Mouse (Mus musculus) embryonic facial prominence, embryonic 14.5 days (tissue): Measurements from ENCODE around the gene Rflnb. TPM values are rescaled to one million over a fixed set of nuclear protein-coding genes. Genes with fewer than 3 reads are reported as not detected.
A peak's percentile ranks its signal among the peaks of the same experiment; 100 is the strongest.

Source experiments
- ATAC-seq: fragments of 200-750 bp; cut with Nextera tagmentation; 2 replicates; pipeline ENCODE4 v1.8.0; 2017; ENCODE audit warnings: low read depth, moderate number of reproducible peaks, moderate TSS enrichment
- DNase-seq: peaks from one replicate; pipeline ENCODE4 v3.0.0-alpha.2; 2015; ENCODE audit warnings: low spot score
- H3K27ac ChIP-seq: fragments of 300-500 bp; sonication (generic); replicated peaks from 2 replicates; pipeline ENCODE4 v1.5.1; 2014; ENCODE audit warnings: low read depth, mild to moderate bottlenecking, low read length, moderate library complexity
- H3K27me3 ChIP-seq: fragments of 300-500 bp; sonication (generic); replicated peaks from 2 replicates; pipeline ENCODE4 v1.6.1; 2014; ENCODE audit warnings: low read length; ENCODE audit not compliant: control insufficient read depth, insufficient read depth
- H3K36me3 ChIP-seq: fragments of 300-500 bp; sonication (generic); 2 replicates; pipeline ENCODE4 v1.6.1; 2014; ENCODE audit warnings: low read length, mixed read lengths; ENCODE audit not compliant: control insufficient read depth, insufficient read depth
- H3K4me1 ChIP-seq: fragments of 300-500 bp; sonication (generic); 2 replicates; pipeline ENCODE4 v1.6.1; 2014; ENCODE audit warnings: antibody characterized with exemption, low read length; ENCODE audit not compliant: control insufficient read depth, insufficient read depth
- H3K4me2 ChIP-seq: fragments of 300-500 bp; sonication (generic); 2 replicates; pipeline ENCODE4 v1.6.1; 2014; ENCODE audit warnings: low read depth, mild to moderate bottlenecking, low read length, moderate library complexity, mixed read lengths
- H3K4me3 ChIP-seq: fragments of 300-500 bp; sonication (generic); 2 replicates; pipeline ENCODE4 v1.5.1; 2014; ENCODE audit warnings: low read depth, mild to moderate bottlenecking, low read length
- H3K9ac ChIP-seq: fragments of 300-500 bp; sonication (generic); 2 replicates; pipeline ENCODE4 v1.6.1; 2014; ENCODE audit warnings: low read depth, mild to moderate bottlenecking, low read length, moderate library complexity, mixed read lengths
- H3K9me3 ChIP-seq: fragments of 300-500 bp; sonication (generic); 2 replicates; pipeline ENCODE4 v1.6.1; 2016; ENCODE audit warnings: low read length; ENCODE audit not compliant: control insufficient read depth
- WGBS: fragments of 180-500 bp; shearing (Covaris S2); extraction: QIAGEN DNeasy Blood & Tissue Kit; methylation state at CpG from one replicate; pipeline ENCODE4 v1.1.7; 2014; 5-methylcytosine and 5-hydroxymethylcytosine counted together
- polyA plus RNA-seq: library from polyadenylated mRNA; unstranded; fragments of >200 nt; fragmentation: Nextera tagmentation; extraction: Ambion mirVana; gene quantifications from 2 replicates; pipeline ENCODE4 v1.2.1, GENCODE M21; 2014

Gene Rflnb
- polyA plus RNA-seq, 1 experiment from 2014 or later = 45.6 TPM

DNA sequence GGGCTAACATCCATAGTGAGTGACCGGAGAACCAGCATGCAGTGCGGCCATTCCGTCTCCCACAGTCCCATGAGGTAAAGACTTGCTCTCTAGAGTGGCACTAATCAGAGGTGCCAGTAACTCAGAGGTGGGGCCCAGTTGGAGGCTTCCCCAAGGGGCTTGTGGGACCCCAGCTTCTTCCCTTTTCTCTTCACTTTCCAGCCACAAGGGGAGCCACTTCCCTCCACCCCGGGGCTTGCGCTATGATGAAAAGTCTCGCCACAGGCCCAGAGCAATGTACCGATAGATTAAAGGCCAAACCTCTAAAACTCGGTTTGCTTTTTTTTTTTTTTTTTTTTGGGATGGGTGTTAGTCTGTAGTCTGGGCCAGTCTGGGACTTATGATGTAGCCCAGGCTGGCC is 35.7 kb downstream of the Rflnb start:
- Histone ChIP-seq H3K4me3 (no peak overlapping the region), H3K36me3 (no peaks in the 10 kb centered on the region), H3K4me2 (no peak overlapping the region), H3K9ac (no peak overlapping the region), H3K9me3 (no peaks in the 10 kb centered on the region), H3K27ac (no peak overlapping the region), H3K27me3 (no peaks in the 10 kb centered on the region), H3K4me1 (no peaks in the 10 kb centered on the region)
- ATAC-seq = no peak
- no peak for DNase-seq
- 84% methylated on average over 8 of the region's 8 CpGs for WGBS

DNA sequence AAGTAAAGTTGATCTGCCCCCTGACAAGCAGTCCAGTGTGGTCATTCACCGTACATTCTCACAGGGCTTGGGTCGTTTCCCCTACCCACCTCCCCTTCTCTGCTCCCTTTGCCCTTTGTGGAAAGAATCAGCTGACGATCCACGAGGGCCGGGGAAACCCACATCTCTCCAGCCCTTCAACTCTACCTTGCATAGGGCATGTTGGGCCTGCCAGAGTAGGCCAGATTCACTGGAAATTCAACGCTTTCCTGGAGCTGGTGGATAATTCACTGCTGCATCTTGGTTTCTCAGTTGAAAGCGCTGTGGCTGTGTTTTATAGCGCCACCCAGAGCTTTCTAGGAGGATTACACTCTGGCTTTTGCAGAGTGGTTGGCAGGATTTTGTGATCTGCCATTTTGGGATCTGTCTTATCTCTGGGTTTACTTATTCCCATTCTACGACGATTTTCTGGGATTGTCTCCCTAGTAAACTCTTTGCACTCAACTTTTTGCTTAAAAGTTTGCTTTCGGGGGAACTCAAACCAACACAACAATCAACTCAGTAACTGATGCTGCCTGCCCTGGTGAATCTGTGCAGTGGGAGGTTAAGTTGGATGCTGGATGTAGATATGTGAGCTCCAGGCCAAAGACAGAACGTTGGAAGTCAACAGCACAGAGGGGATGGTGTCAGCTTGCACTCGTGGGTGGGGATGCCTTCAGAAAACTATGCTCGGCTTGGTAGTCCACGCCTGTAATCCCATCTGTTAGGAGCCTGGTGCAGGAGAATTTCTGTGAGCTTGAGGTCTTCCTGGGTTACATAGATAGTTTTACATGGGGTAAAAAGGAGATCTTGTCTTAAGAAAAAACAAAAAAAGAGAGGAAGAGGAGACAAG is 36.4 kb downstream of the Rflnb start:
- ATAC-seq = no peak
- no peaks in the 10 kb centered on the region for H3K9me3 ChIP-seq
- DNase-seq = no peak

DNA sequence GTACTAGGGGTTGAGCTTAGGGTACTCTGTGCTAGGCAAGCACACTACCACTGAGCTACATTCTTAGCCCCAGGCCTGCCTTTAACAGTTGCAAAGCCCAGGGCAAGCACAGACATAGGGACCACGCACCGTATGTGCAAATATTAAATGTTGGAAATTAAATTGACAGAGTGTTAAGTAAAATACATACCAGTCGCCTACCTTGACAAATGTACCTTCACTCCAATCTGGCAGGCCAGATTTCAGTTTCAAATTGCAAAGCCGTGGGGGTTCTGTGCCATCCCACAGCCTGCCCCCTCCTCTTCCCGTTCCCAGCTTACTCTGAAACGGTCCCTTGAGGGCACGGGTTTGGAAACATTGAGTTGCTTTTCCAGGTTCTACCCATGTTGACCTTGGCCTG is 41.6 kb downstream of the Rflnb start:
- H3K4me3 ChIP-seq = no peak overlapping the region
- no peak overlapping the region for H3K27ac ChIP-seq
- ATAC-seq (no peak), DNase-seq (no peak)
- H3K27me3 ChIP-seq = no peaks in the 10 kb centered on the region
- WGBS = 51% methylated on average over 7 of the region's 7 CpGs
- no peaks in the 10 kb centered on the region for H3K9me3 ChIP-seq
- no peak overlapping the region for H3K9ac ChIP-seq
- H3K4me1 ChIP-seq = no peaks in the 10 kb centered on the region; the same call in 1 of the 2 replicates
- no peaks in the 10 kb centered on the region for H3K36me3 ChIP-seq
- no peak overlapping the region for H3K4me2 ChIP-seq

More for the DNA sequence above, 36.4 kb downstream of the Rflnb start:
- Histone ChIP-seq H3K36me3 (no peaks in the 10 kb centered on the region), H3K4me1 (no peaks in the 10 kb centered on the region; the same call in 1 of the 2 replicates), H3K27me3 (no peaks in the 10 kb centered on the region), H3K4me3 (no peak overlapping the region), H3K27ac (no peak overlapping the region), H3K9ac (no peak overlapping the region), H3K4me2 (no peak overlapping the region)
- WGBS = 72% methylated on average over 15 of the region's 15 CpGs

DNA sequence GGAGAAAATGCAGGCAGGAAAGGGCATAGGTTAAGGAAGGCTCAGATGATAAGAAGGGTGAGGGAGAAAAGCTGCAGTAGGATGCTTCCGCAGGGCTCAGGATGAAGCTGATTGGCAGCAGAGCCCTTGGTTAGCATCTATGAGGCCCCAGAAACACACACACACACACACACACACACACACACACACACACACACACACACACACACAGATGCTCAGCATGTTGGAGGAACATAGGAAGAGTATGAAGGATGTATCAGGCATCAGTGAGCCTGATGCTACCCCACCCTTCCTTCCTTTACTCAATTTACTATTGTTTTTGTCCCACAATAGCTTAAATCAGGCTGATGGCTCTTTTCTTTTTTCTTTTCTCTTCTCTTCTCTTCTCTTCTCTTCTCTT is 43.0 kb downstream of the Rflnb start:
- H3K4me2 ChIP-seq = no peak overlapping the region
- no peak overlapping the region for H3K4me3 ChIP-seq
- no peak overlapping the region for H3K9ac ChIP-seq
- H3K27ac ChIP-seq = no peak overlapping the region
- ATAC-seq (no peak), DNase-seq (no peak)
- no peaks in the 10 kb centered on the region for H3K27me3 ChIP-seq
- no peaks in the 10 kb centered on the region for H3K9me3 ChIP-seq
- no peaks in the 10 kb centered on the region for H3K36me3 ChIP-seq
- H3K4me1 ChIP-seq = no peaks in the 10 kb centered on the region; the same call in 1 of the 2 replicates
- 78% methylated on average over 1 of the region's 1 CpGs for WGBS

DNA sequence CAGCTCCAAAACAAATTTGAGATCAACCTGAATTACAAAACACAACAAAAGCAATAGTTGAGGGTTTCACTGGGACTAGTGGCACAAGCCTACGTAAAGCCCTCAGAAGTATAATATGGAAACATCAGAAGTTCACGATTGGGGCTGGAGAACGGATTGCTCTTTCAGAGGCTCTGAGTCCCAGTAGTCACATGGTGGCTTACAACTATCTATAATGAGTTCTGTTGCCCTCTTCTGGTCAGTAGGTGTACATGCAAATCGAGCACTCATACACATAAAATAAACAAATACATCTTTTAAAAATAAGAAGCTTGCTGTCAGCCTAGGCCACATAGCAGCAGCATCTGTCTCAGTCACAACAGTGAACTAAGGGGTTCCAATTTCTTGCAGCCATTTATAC is 44.4 kb downstream of the Rflnb start:
- Histone ChIP-seq H3K36me3 (no peaks in the 10 kb centered on the region), H3K27ac (no peak overlapping the region), H3K9me3 (no peaks in the 10 kb centered on the region), H3K4me1 (no peaks in the 10 kb centered on the region; the same call in 1 of the 2 replicates), H3K27me3 (no peaks in the 10 kb centered on the region), H3K9ac (no peak overlapping the region), H3K4me2 (no peak overlapping the region), H3K4me3 (no peak overlapping the region)
- WGBS = 74% methylated on average over 4 of the region's 4 CpGs
- ATAC-seq = no peak
- DNase-seq = peak; percentile 15

DNA sequence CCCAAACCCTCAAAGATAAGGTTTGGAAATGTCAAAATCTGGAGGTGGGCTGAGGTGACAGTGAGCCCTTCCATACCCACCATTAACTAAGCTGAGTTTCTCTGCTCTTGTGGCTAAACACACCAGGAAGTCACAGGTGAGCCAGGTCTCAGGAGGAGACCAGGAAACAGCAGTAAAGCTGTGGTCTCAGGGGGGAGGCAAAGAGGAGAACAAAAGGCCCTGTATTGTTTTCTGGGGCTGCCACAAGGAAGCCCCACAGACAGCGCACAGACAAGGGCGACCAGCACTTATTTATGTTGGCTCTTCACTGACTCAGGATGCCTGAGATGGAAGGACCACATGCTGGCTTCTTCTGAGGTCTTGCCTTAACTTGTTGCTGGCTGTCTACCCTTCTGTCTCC is 47.2 kb downstream of the Rflnb start:
- DNase-seq = no peak
- H3K27me3 ChIP-seq = no peaks in the 10 kb centered on the region
- H3K4me3 ChIP-seq = no peak overlapping the region
- H3K36me3 ChIP-seq = no peaks in the 10 kb centered on the region
- peak; percentile 55; the same call in 1 of the 2 replicates for ATAC-seq
- no peak overlapping the region for H3K4me2 ChIP-seq
- H3K9ac ChIP-seq = no peak overlapping the region
- no peak overlapping the region for H3K27ac ChIP-seq
- H3K9me3 ChIP-seq = no peaks in the 10 kb centered on the region; the same call in 1 of the 2 replicates
- WGBS = 46% methylated on average over 2 of the region's 2 CpGs
- H3K4me1 ChIP-seq = no peaks in the 10 kb centered on the region

DNA sequence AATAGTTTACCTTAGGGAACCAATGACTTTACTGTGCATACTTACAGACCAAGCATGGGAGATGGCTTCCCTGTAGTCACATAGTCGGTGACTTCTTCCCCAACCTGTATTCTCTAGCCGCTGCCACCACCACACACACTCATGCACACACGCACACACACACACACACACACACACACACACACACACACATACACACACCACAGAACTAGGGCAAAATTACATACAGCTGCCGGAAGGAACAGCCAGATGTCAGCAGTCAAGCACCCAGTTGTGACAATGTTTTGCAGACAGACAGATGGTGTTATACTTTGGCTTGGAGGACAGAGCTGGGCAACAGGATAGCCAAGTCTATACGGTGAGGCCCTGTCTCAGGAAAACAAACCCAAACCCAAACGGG is 49.5 kb downstream of the Rflnb start:
- Histone ChIP-seq H3K27me3 (no peaks in the 10 kb centered on the region), H3K36me3 (no peaks in the 10 kb centered on the region), H3K4me1 (no peaks in the 10 kb centered on the region), H3K4me2 (no peak overlapping the region), H3K27ac (no peak overlapping the region), H3K9me3 (peaks cover 7% of the 10 kb centered on the region; the same call in 1 of the 2 replicates), H3K9ac (no peak overlapping the region), H3K4me3 (no peak overlapping the region)
- DNase-seq (no peak), ATAC-seq (no peak)
- 60% methylated on average over 6 of the region's 6 CpGs for WGBS

DNA sequence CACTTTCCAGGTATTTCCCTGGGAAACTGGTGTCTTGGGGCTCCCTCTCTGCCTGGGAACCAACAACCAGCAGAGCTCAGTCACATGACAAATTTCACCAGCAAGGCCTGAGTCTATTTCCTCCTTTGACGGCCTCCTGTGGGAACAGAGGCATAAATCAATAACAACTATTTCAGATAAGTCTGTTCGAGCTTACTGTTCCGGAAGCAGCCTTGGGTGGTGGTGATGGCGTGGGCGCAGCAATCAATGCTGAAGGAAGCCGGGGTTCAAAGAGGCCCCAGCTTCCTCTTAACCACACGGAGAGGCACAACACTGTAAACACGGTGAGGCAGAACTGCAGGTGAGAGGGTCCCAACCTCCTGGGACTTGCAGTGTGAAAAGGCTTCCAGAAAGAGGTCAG is 50.8 kb downstream of the Rflnb start:
- DNase-seq (no peak), ATAC-seq (no peak)
- Histone ChIP-seq H3K4me3 (no peak overlapping the region), H3K36me3 (no peaks in the 10 kb centered on the region), H3K27me3 (0 out of 2 replicates have a peak, but pooled peaks cover under 1% of the 10 kb centered on the region), H3K4me2 (no peak overlapping the region), H3K9me3 (peaks cover 7% of the 10 kb centered on the region; the same call in 1 of the 2 replicates), H3K4me1 (no peaks in the 10 kb centered on the region), H3K9ac (no peak overlapping the region), H3K27ac (no peak overlapping the region)
- 63% methylated on average over 8 of the region's 8 CpGs for WGBS

DNA sequence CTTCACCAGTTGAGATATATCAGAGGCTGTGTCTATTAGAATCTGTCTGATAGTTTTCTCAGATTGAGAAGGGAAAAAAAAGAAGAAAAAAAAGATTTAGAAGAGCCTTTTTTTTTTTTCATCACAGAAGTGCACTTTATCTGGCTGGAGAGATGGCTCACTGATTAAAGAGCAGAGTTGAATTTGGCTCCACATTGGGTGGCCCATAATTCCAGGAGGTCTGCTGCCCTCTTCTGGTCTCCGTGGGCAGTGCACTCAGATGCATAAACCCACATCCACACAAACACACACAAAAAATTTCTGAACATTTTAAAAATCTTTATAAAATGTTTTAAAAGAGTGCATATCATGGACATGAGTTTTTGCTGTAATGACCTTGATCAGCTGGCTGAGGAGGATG is 53.6 kb downstream of the Rflnb start:
- Histone ChIP-seq H3K9ac (no peak overlapping the region), H3K27me3 (peaks cover 3% of the 10 kb centered on the region; the same call in 1 of the 2 replicates), H3K9me3 (peaks cover 7% of the 10 kb centered on the region; the same call in 1 of the 2 replicates), H3K36me3 (no peaks in the 10 kb centered on the region), H3K4me1 (no peaks in the 10 kb centered on the region), H3K4me3 (no peak overlapping the region), H3K4me2 (no peak overlapping the region), H3K27ac (no peak overlapping the region)
- no peak for ATAC-seq
- 79% methylated on average over 1 of the region's 1 CpGs for WGBS
- DNase-seq = no peak
